Mouse (Mus musculus) cerebellum, postnatal 25 days (tissue): ENCODE data around the gene Cbx2.

ENCODE experiments used
- DNase-seq, 2 experiments: peaks; one replicate each; pipeline ENCODE4 v3.0.0; 2021; ENCODE audit warnings: mixed read lengths in 2 of 2

Gene Cbx2

GRCm38 (mm10) chr11:119021180-119021579 lies 1.6 kb upstream of the Cbx2 start:
- DNase-seq, result no peak

GRCm38 (mm10) chr11:119022068-119022894 lies 481 bp upstream of the Cbx2 start:
- DNase-seq, result no peak

- peak in 1 of 2 experiments; percentile 48 for DNase-seq
Measured at GRCm38 (mm10) chr11:119023616-119023980, 836 bp downstream of the Cbx2 start.

- peak in 1 of 2 experiments; percentile 12 for DNase-seq
Measured at GRCm38 (mm10) chr11:119024260-119024659, 1.5 kb downstream of the Cbx2 start.

- DNase-seq, result peak in 1 of 2 experiments; percentile 27
Measured at GRCm38 (mm10) chr11:119026203-119026602, 3.4 kb downstream of the Cbx2 start.

- peak; percentile 84 to 92 for DNase-seq
Measured at GRCm38 (mm10) chr11:119033874-119034558, 11.3 kb downstream of the Cbx2 start.

GRCm38 (mm10) chr11:119034635-119035034 lies 11.9 kb downstream of the Cbx2 start:
- no peak for DNase-seq

- no peak for DNase-seq
Measured at GRCm38 (mm10) chr11:119035094-119035685, 12.4 kb downstream of the Cbx2 start.

GRCm38 (mm10) chr11:119035686-119036165 lies 13.0 kb downstream of the Cbx2 start:
- no peak for DNase-seq

- DNase-seq, result no peak
Measured at GRCm38 (mm10) chr11:119036447-119036846, 13.7 kb downstream of the Cbx2 start.

GRCm38 (mm10) chr11:119036934-119037779 lies 14.4 kb downstream of the Cbx2 start:
- peak; percentile 68 to 76 for DNase-seq

- peak in 1 of 2 experiments; percentile 34 for DNase-seq
Measured at GRCm38 (mm10) chr11:119037780-119038401, 15.1 kb downstream of the Cbx2 start.

- peak; percentile 35 to 44 for DNase-seq
Measured at GRCm38 (mm10) chr11:119038744-119039484, 16.2 kb downstream of the Cbx2 start.

- no peak for DNase-seq
Measured at GRCm38 (mm10) chr11:119039732-119040512, 17.2 kb downstream of the Cbx2 start.

- peak; percentile 100 for DNase-seq
Measured at GRCm38 (mm10) chr11:119040600-119041324, 18.0 kb downstream of the Cbx2 start, which contains the start of gene Cbx8. Cbx8 (minus strand) TSS chr11:119040969.

- no peak for DNase-seq
Measured at GRCm38 (mm10) chr11:119041325-119041716, 18.6 kb downstream of the Cbx2 start.

- DNase-seq, result no peak
Measured at GRCm38 (mm10) chr11:119041750-119042465, 19.1 kb downstream of the Cbx2 start.

- peak in 1 of 2 experiments; percentile 41 for DNase-seq
Measured at GRCm38 (mm10) chr11:119042466-119043272, 19.9 kb downstream of the Cbx2 start.
